Mouse (Mus musculus) bone marrow macrophage, adult 2 months (primary cell): Measurements from ENCODE around the gene Baiap2l1.

Experiments used
- CTCF ChIP-seq: IDR thresholded peaks from 2 replicates; pipeline ENCODE4 v1.5.1; 2012; ENCODE audit warnings: low read depth, mild to moderate bottlenecking, low read length, moderate library complexity
- POLR2A ChIP-seq: IDR thresholded peaks from 2 replicates; pipeline ENCODE4 v1.6.1; 2012; ENCODE audit warnings: mild to moderate bottlenecking, low read depth, low read length, borderline replicate concordance

DNA sequence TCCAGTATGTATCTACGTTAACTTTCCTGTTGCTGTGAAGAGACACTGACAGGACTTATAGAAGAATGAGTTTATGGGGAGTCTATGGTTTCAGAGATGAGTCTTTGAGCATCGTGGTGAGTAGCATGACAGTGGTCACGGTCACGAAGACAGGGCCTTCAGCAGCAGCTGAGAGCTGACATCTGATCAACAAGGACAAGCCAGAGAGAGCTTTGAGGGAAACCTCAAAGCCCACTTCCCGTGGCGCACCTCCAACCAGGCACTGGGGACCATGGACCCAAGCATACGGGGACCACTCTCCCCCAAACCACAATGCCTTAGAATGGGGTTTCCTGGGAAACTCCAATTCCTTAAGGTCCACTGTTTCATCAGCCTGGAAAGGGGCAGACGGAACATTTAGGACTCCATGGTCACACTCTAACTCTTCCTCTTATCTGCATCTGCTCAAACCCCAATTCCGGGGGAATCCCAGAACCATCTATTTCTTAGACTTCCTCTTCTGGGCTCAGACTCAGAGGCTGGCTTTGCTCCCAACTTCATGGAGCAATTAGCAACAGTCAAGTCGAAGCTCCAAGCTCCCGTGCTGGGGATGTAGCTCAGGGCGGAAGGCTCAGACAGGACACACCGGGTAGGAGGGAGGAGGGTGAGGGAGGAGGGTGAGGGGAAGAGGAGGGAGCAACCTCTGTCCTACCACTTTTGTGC is 105.9 kb downstream of the Baiap2l1 start:
- TF ChIP-seq CTCF (no peak), POLR2A (no peak)
